Mouse (Mus musculus): ENCODE measurements around the gene Pi4k2a. TPM values are rescaled to one million over a fixed set of nuclear protein-coding genes. Genes with fewer than 3 reads are reported as not detected.
A peak's percentile ranks its signal among the peaks of the same experiment; 100 is the strongest.

Gene Pi4k2a
- polyA plus RNA-seq, 1 experiment, result 11.5 TPM

DNA sequence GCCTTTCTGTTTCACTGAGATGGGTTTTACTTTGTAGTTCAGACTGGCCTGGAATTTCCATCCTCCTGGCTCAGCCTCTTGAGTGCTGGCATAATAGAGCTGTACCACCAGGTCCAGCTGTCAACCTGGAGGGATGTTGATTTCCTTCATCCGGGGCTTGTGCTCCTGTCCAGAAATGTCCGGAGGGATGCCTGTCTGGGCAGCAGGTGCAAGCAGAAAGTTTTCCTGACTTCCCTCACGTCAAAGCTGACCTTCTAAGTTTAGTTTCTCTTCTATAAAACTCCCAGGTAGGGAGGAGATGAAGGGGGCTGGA is 40.0 kb downstream of the Pi4k2a start:
- Histone ChIP-seq H3K27ac (ENCODE audit: control insufficient read depth, insufficient read depth, low read depth, low read length, poor library complexity) (peak overlapping the region; percentile 26; the same call in 1 of the 2 replicates), H3K4me3 (replicated peaks; ENCODE audit: control insufficient read depth, low read depth, low read length) (no peak overlapping the region), H3K4me1 (ENCODE audit: control insufficient read depth, insufficient read depth, low read length) (no peaks in the 10 kb centered on the region)
- 46% methylated on average over 3 of the region's 3 CpGs for WGBS
- TF ChIP-seq CTCF (IDR thresholded peaks at IDR 0.05; ENCODE audit: control insufficient read depth, insufficient read depth, low read length) (no peak), POLR2A (IDR thresholded peaks at IDR 0.05; ENCODE audit: borderline replicate concordance, control insufficient read depth, low read depth, low read length) (no peak)

DNA sequence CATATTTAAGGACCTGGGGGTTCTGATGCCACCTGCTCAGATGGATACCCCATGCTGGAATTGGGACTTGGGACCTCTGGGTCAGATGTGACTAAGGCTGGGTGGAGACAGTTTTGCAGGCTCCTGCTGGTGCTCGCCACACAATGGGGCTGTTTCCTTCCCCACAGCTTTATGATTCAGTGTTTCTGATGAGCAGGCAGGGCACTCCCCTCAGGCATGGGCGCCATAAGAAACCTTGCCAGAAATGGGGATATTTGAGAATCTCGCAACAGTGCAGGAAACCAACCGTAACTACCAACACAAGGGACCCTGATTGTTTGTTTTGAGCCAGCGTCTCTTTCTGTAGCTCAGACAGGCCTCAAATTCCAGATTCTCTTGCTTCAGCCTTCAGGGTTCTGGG is 40.8 kb downstream of the Pi4k2a start:
- WGBS, result 28% methylated on average over 5 of the region's 5 CpGs
- no peak overlapping the region for H3K4me3 ChIP-seq (replicated peaks; ENCODE audit: control insufficient read depth, low read depth, low read length)
- TF ChIP-seq POLR2A (IDR thresholded peaks at IDR 0.05; ENCODE audit: borderline replicate concordance, control insufficient read depth, low read depth, low read length) (no peak), CTCF (IDR thresholded peaks at IDR 0.05; ENCODE audit: control insufficient read depth, insufficient read depth, low read length) (no peak)
- no peak overlapping the region for H3K27ac ChIP-seq (ENCODE audit: control insufficient read depth, insufficient read depth, low read depth, low read length, poor library complexity)
- no peaks in the 10 kb centered on the region for H3K4me1 ChIP-seq (ENCODE audit: control insufficient read depth, insufficient read depth, low read length)

DNA sequence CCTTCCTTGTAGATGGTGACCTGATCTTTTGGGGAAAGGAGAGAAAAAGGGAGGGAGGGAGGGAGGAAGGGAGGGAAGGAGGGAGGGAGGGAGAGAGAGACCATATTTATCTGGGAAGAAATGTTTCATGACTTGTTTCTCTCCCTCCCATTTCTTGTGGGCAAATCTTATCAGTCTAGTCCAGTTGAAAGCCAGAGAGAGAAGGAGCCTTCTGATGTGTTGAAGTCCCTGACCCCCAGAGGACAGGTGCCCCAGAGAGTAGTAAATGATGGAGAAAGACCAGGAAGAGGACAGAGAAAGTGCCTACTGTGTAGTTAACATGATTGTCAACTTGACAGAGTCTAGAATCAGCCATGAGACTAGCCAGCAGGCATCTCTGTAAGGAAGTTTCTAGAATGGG is 44.8 kb downstream of the Pi4k2a start:
- Histone ChIP-seq H3K4me1 (ENCODE audit: control insufficient read depth, insufficient read depth, low read length) (no peaks in the 10 kb centered on the region; the same call in 1 of the 2 replicates), H3K27ac (ENCODE audit: control insufficient read depth, insufficient read depth, low read depth, low read length, poor library complexity) (no peak overlapping the region), H3K4me3 (replicated peaks; ENCODE audit: control insufficient read depth, low read depth, low read length) (no peak overlapping the region)
- TF ChIP-seq CTCF (IDR thresholded peaks at IDR 0.05; ENCODE audit: control insufficient read depth, insufficient read depth, low read length) (no peak), POLR2A (IDR thresholded peaks at IDR 0.05; ENCODE audit: borderline replicate concordance, control insufficient read depth, low read depth, low read length) (no peak)

DNA sequence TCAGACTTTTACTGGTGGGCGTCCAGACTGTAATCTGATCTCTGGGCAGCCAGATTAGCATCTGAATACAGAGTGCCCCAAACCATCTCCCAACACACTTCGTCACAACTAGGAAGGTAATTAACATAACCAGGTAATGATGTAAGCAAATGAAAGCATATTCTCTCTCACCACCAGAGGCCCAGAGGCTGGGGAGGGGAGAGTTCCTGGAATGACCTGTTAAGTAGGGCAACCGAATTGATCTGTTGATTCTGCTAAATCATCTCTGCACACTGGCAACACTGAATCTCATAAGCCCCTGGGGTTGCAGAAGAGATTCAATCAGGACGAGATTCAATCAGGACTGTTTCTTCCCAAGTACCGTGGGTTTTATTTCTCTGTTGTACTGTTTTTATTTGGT is 45.9 kb downstream of the Pi4k2a start:
- TF ChIP-seq CTCF (IDR thresholded peaks at IDR 0.05; ENCODE audit: control insufficient read depth, insufficient read depth, low read length), result no peak
- no peak for TF ChIP-seq POLR2A (IDR thresholded peaks at IDR 0.05; ENCODE audit: borderline replicate concordance, control insufficient read depth, low read depth, low read length)
- Histone ChIP-seq H3K4me1 (ENCODE audit: control insufficient read depth, insufficient read depth, low read length) (no peaks in the 10 kb centered on the region; the same call in 1 of the 2 replicates), H3K27ac (ENCODE audit: control insufficient read depth, insufficient read depth, low read depth, low read length, poor library complexity) (no peak overlapping the region), H3K4me3 (replicated peaks; ENCODE audit: control insufficient read depth, low read depth, low read length) (no peak overlapping the region)
- WGBS, result 66% methylated on average over 5 of the region's 5 CpGs

DNA sequence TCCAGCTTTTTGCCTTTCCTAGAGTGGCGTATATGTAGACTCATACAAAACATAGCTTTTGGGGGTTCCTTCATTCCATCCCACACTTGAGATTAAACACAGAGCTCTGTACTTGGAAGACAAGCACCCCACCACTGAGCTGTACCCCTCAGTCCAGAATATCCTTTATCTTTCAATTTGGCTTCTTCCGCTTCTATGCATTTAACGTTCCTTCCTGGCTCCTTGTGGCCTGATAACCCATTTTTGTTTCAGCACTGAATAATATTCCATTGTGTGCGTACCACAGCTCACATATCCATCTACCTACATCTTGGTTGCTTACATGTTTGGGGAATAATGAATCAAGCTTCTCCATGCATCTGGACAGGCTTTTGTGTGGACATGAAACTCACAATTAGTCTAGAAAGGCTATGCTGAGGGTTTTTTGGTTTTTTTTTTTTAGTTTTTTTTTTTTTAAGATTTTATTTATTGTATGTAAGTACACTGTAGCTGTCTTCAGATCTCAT is 47.0 kb downstream of the Pi4k2a start:
- H3K4me3 ChIP-seq (replicated peaks; ENCODE audit: control insufficient read depth, low read depth, low read length), result no peak overlapping the region
- H3K27ac ChIP-seq (ENCODE audit: control insufficient read depth, insufficient read depth, low read depth, low read length, poor library complexity), result no peak overlapping the region
- H3K4me1 ChIP-seq (ENCODE audit: control insufficient read depth, insufficient read depth, low read length), result no peaks in the 10 kb centered on the region; the same call in 1 of the 2 replicates
- no peak for TF ChIP-seq POLR2A (IDR thresholded peaks at IDR 0.05; ENCODE audit: borderline replicate concordance, control insufficient read depth, low read depth, low read length)
- no peak for TF ChIP-seq CTCF (IDR thresholded peaks at IDR 0.05; ENCODE audit: control insufficient read depth, insufficient read depth, low read length)
- 80% methylated on average over 4 of the region's 4 CpGs for WGBS

DNA sequence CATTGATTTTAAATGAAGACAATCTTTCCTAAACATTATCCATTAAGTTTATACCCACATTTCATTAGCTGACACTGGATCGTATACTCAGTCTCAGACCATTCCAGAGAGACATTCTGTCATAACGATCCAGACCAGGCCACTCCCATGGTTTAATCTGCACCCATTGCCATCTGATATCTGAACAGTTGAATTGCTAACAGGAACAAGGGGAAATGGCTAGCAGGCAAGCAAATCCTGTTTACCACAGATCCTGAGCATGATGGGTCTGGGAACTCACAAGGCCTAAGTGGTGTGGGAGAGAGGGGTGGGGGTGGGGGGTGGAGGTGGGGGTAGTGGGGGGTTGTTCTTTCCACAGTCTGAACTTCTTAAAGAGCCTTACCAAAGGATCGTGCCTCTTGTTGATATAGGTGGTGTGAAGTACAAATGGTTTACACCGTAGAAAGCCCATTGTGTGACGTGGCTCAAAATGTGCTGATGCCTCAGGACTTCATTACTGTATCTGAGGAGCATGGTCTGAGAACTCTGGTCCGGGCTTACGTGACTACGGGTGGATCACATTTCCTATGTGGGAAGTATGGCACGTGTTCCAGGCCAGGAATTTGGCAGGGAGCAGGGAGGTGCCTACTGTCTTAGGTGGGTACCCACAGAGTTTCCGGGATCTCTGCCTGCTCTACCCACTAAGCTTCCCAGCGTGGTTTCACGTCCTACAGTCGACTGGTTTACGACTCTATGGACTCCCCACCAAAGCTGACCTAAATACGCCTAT is 48.4 kb downstream of the Pi4k2a start:
- no peaks in the 10 kb centered on the region; the same call in 1 of the 2 replicates for H3K4me1 ChIP-seq (ENCODE audit: control insufficient read depth, insufficient read depth, low read length)
- H3K4me3 ChIP-seq (replicated peaks; ENCODE audit: control insufficient read depth, low read depth, low read length), result no peak overlapping the region
- no peak overlapping the region for H3K27ac ChIP-seq (ENCODE audit: control insufficient read depth, insufficient read depth, low read depth, low read length, poor library complexity)
- 76% methylated on average over 15 of the region's 15 CpGs for WGBS
- no peak for TF ChIP-seq POLR2A (IDR thresholded peaks at IDR 0.05; ENCODE audit: borderline replicate concordance, control insufficient read depth, low read depth, low read length)
- no peak for TF ChIP-seq CTCF (IDR thresholded peaks at IDR 0.05; ENCODE audit: control insufficient read depth, insufficient read depth, low read length)

DNA sequence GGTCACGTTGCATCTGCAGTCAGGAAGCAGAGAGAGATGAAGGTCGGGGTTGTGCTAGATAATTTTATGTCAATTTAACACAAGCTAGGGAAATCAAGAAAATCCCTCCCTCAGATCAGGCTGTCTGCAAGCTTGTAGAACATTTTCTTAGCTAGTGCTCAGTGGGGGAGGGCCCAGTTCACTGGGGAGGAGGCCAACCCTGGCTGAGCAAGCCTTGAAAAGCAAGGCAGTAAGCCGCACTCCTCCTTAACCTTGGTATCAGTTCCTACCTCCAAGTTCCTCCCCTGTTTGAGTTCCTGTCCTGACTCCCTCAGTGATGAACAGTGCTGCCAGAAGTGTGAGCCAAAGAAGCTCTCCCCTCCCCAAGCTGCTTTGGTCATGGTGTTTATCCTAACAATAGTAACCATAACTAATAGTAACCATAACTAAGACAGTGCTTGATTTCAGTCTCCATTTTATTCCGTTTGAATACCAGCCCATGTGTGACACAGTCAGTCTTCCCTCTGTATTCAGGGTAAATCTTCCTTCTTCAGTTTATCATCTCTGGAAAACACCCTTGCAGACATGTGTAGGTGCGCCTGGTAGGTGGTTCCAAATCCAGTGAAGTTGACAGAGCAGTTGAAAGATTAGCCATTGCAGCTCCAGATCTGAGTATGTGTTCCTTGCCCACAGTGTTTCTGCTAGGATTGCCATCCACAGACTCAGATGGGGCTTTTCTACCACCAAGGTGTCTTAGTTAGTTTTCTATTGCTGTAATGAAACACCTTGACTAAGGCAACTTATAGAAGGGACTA is 49.7 kb downstream of the Pi4k2a start:
- TF ChIP-seq POLR2A (IDR thresholded peaks at IDR 0.05; ENCODE audit: borderline replicate concordance, control insufficient read depth, low read depth, low read length) (no peak), CTCF (IDR thresholded peaks at IDR 0.05; ENCODE audit: control insufficient read depth, insufficient read depth, low read length) (no peak)
- no peak overlapping the region for H3K4me3 ChIP-seq (replicated peaks; ENCODE audit: control insufficient read depth, low read depth, low read length)
- peaks cover 2% of the 10 kb centered on the region; the same call in 1 of the 2 replicates for H3K4me1 ChIP-seq (ENCODE audit: control insufficient read depth, insufficient read depth, low read length)
- no peak overlapping the region for H3K27ac ChIP-seq (ENCODE audit: control insufficient read depth, insufficient read depth, low read depth, low read length, poor library complexity)
- WGBS, result 66% methylated on average over 5 of the region's 5 CpGs

DNA sequence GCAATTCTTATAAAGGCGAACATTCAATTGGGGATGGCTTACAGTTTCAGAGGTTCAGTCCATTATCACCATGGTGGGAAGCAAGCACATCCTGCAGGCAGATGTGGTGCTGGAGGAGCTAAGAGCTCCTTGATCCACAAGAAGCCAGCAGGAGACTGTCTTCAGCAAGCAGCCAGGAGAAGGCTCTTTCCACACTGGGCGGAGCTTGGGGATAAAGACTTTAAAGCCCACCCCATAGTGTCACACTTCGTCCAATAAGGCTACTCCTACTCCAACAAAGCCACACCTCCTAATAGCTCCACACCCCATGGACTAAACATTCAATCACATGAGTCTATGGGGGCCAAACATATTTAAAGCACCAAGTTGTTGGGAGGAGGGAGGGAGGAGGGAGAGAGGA is 51.7 kb downstream of the Pi4k2a start:
- TF ChIP-seq POLR2A (IDR thresholded peaks at IDR 0.05; ENCODE audit: borderline replicate concordance, control insufficient read depth, low read depth, low read length) (no peak), CTCF (IDR thresholded peaks at IDR 0.05; ENCODE audit: control insufficient read depth, insufficient read depth, low read length) (no peak)
- no peak overlapping the region for H3K4me3 ChIP-seq (replicated peaks; ENCODE audit: control insufficient read depth, low read depth, low read length)
- 83% methylated on average over 3 of the region's 3 CpGs for WGBS
- H3K27ac ChIP-seq (ENCODE audit: control insufficient read depth, insufficient read depth, low read depth, low read length, poor library complexity), result no peak overlapping the region
- peaks cover 5% of the 10 kb centered on the region; the same call in 1 of the 2 replicates for H3K4me1 ChIP-seq (ENCODE audit: control insufficient read depth, insufficient read depth, low read length)
